Mouse (Mus musculus) cerebellum, adult 2 months (tissue): ENCODE data around the gene Gripap1.

Experiments used
- CTCF ChIP-seq: fragments of 200-500 bp; IDR thresholded peaks from 2 replicates; pipeline ENCODE4 v1.5.1; 2011; ENCODE audit warnings: low read depth, mild to moderate bottlenecking, control low read depth, low read length, moderate library complexity, borderline replicate concordance; ENCODE audit not compliant: insufficient read depth
- POLR2A ChIP-seq: fragments of 200-500 bp; IDR thresholded peaks from 2 replicates; pipeline ENCODE4 v1.6.1; 2011; ENCODE audit warnings: low read length, control low read depth, borderline replicate concordance; ENCODE audit not compliant: insufficient read depth

DNA sequence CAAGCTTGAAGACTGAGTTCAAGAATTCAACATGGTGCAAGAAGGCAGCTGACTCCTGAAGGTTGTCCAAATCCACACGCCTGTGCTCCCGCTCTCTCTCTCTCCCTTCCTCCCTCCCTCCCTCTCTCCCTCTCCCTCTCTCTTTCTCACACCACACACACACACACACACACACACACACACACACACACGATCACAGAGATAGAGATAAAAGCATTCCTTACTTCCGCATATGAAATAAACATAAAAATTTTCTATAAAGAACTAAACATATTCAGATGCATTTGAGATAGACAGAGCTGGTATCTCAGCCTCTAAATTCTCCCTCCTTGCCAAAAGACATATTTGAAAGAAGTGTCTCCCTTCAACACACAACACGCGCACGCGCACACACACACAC, 44.1 kb upstream of the Gripap1 start:
- TF ChIP-seq POLR2A = no peak
- no peak for TF ChIP-seq CTCF
